Mouse (Mus musculus) embryonic stem cell, embryonic (primary cell): ENCODE results near the gene Hspa2.

ENCODE experiments used
- CTCF ChIA-PET, 4 experiments: fragments of 300-600 bp in 2 of 4; fragments of 350-600 bp in 2 of 4; sonication (Branson Sonifier 250); formaldehyde crosslinking; loops; one replicate each; lab custom pipeline; 2022; ENCODE audit warnings: inconsistent platforms in 2 of 4; lab: Charles Lee
- POLR2A ChIA-PET, 4 experiments: fragments of 300-600 bp in 2 of 4; fragments of 350-600 bp in 2 of 4; sonication (Branson Sonifier 250); formaldehyde crosslinking; loops; one replicate each; lab custom pipeline; 2022; ENCODE audit warnings: antibody characterized with exemption in 4 of 4, inconsistent platforms in 1 of 4; lab: Charles Lee

The Hspa2 gene

GRCm38 (mm10) chr12:76372881-76373818 lies 30.8 kb upstream of the Hspa2 start:
- ChIA-PET POLR2A (interaction anchor here in 2 of 4 experiments (0.6 to 4.7 kb wide), 19 partner anchors 7 to 713 kb away, joined by 3 to 38 read pairs (median 3); partner anchors contain the start of gene Hspa2 (in 1 of the 2)), CTCF (interaction anchor here (0.6 to 1.7 kb wide), 21 partner anchors 10 to 576 kb away, joined by 3 to 9 read pairs (median 4); partner anchors contain the start of gene Hspa2 (in 2 of the 4))

- ChIA-PET CTCF (interaction anchor here in 2 of 4 experiments (0.6 to 1.6 kb wide), 2 partner anchors 29 to 108 kb away, joined by 3 to 4 read pairs; no protein-coding TSS in a partner anchor), POLR2A (interaction anchor here in 2 of 4 experiments (0.5 to 2.8 kb wide), 7 partner anchors 11 to 312 kb away, joined by 3 to 14 read pairs (median 3); no protein-coding TSS in a partner anchor)
These were observed 30.0 kb upstream of the Hspa2 start for GRCm38 (mm10) chr12:76373991-76374390.

GRCm38 (mm10) chr12:76374911-76375310 lies 29.1 kb upstream of the Hspa2 start:
- ChIA-PET POLR2A (interaction anchor here in 2 of 4 experiments (0.7 to 2.8 kb wide), 5 partner anchors 12 to 587 kb away, joined by 3 to 14 read pairs (median 3); partner anchors contain the start of gene Max (in 1 of the 2)), CTCF (interaction anchor here in 1 of 4 experiments (0.5 to 1.1 kb wide), 2 partner anchors 61 to 320 kb away, joined by 3 read pairs; no protein-coding TSS in a partner anchor)

- POLR2A ChIA-PET, result interaction anchor here in 2 of 4 experiments (0.9 to 2.8 kb wide), 3 partner anchors 10 to 587 kb away, joined by 3 to 14 read pairs (median 7); partner anchors contain the start of gene Max (in 1 of the 2)
- CTCF ChIA-PET, result interaction anchor here in 2 of 4 experiments (0.6 to 1.1 kb wide), 3 partner anchors 121 to 1084 kb away, joined by 3 read pairs; no protein-coding TSS in a partner anchor
These were observed 28.5 kb upstream of the Hspa2 start for GRCm38 (mm10) chr12:76375506-76375905.

- POLR2A ChIA-PET, result interaction anchor here in 2 of 4 experiments (0.6 to 2.0 kb wide), 4 partner anchors 9 to 159 kb away, joined by 3 to 7 read pairs (median 4); partner anchors contain the start of gene Hspa2 (in 1 of the 2)
These were observed 27.3 kb upstream of the Hspa2 start for GRCm38 (mm10) chr12:76376649-76377048.

GRCm38 (mm10) chr12:76377059-76377458 lies 26.9 kb upstream of the Hspa2 start:
- ChIA-PET POLR2A (interaction anchor here in 2 of 4 experiments (0.6 to 2.0 kb wide), 4 partner anchors 9 to 159 kb away, joined by 3 to 7 read pairs (median 4); partner anchors contain the start of gene Hspa2 (in 1 of the 2)), CTCF (no interaction called here)

More at GRCm38 (mm10) chr12:76376649-76377048, 27.3 kb upstream of the Hspa2 start:
- CTCF ChIA-PET, result no interaction called here

GRCm38 (mm10) chr12:76377726-76378125 lies 26.2 kb upstream of the Hspa2 start:
- POLR2A ChIA-PET, result interaction anchor here in 2 of 4 experiments (1.0 to 3.5 kb wide), 3 partner anchors 14 to 174 kb away, joined by 3 to 26 read pairs (median 5); partner anchors contain the start of gene Hspa2 (in 1 of the 2)
- CTCF ChIA-PET, result no interaction called here

GRCm38 (mm10) chr12:76378556-76378955 lies 25.4 kb upstream of the Hspa2 start:
- ChIA-PET CTCF (no interaction called here), POLR2A (interaction anchor here in 3 of 4 experiments (0.6 to 4.5 kb wide), 12 partner anchors 7 to 511 kb away, joined by 3 to 38 read pairs (median 3); partner anchors contain the start of genes Akap5 (in 1 of the 3), Hspa2 (in 1 of the 3), Zbtb1 (in 1 of the 3) and Zbtb25 (in 1 of the 3))

- ChIA-PET CTCF (interaction anchor here in 3 of 4 experiments (0.6 to 1.4 kb wide), 3 partner anchors 12 to 116 kb away, joined by 3 to 5 read pairs (median 3); no protein-coding TSS in a partner anchor), POLR2A (interaction anchor here in 2 of 4 experiments (0.9 to 4.5 kb wide), 14 partner anchors 9 to 150 kb away, joined by 3 to 38 read pairs (median 4); partner anchors contain the start of genes Zbtb1 (in 2 of the 2), Hspa2 (in 1 of the 2) and Zbtb25 (in 1 of the 2))
These were observed 23.8 kb upstream of the Hspa2 start for GRCm38 (mm10) chr12:76380151-76380550.

- ChIA-PET CTCF (interaction anchor here in 2 of 4 experiments (0.9 to 1.6 kb wide), 2 partner anchors 16 to 17 kb away, joined by 3 to 4 read pairs; no protein-coding TSS in a partner anchor), POLR2A (interaction anchor here in 3 of 4 experiments (0.6 to 3.1 kb wide), 13 partner anchors 9 to 111 kb away, joined by 3 to 16 read pairs (median 4); partner anchors contain the start of genes Hspa2 (in 2 of the 3), Zbtb1 (in 1 of the 3) and Zbtb25 (in 1 of the 3))
These were observed 18.6 kb upstream of the Hspa2 start for GRCm38 (mm10) chr12:76385342-76385741.

- ChIA-PET POLR2A (interaction anchor here in 2 of 4 experiments (0.6 to 2.5 kb wide), 7 partner anchors 14 to 116 kb away, joined by 3 to 7 read pairs (median 3); partner anchors contain the start of gene Hspa2 (in 1 of the 2)), CTCF (no interaction called here)
These were observed 15.2 kb upstream of the Hspa2 start for GRCm38 (mm10) chr12:76388794-76389193.

GRCm38 (mm10) chr12:76391595-76392271 lies 12.2 kb upstream of the Hspa2 start:
- CTCF ChIA-PET, result interaction anchor here in 3 of 4 experiments (0.7 to 2.5 kb wide), 8 partner anchors 10 to 184 kb away, joined by 3 to 14 read pairs (median 5); partner anchors contain the start of gene Hspa2 (in 1 of the 3)
- POLR2A ChIA-PET, result interaction anchor here (0.6 to 4.4 kb wide), 11 partner anchors 10 to 175 kb away, joined by 3 to 25 read pairs (median 4); partner anchors contain the start of gene Hspa2 (in 1 of the 4)

- ChIA-PET POLR2A (interaction anchor here in 3 of 4 experiments (1.0 to 4.4 kb wide), 5 partner anchors 9 to 17 kb away, joined by 4 to 25 read pairs (median 7); partner anchors contain the start of gene Hspa2 (in 1 of the 3)), CTCF (interaction anchor here in 1 of 4 experiments (2.5 kb wide), 1 partner anchor 8 kb away, joined by 14 read pairs; no protein-coding TSS in a partner anchor)
These were observed 11.0 kb upstream of the Hspa2 start for GRCm38 (mm10) chr12:76392979-76393378.

- CTCF ChIA-PET, result no interaction called here
- POLR2A ChIA-PET, result interaction anchor here in 3 of 4 experiments (0.5 to 1.0 kb wide), 3 partner anchors 12 to 32 kb away, joined by 3 to 4 read pairs (median 4); no protein-coding TSS in a partner anchor
These were observed 6.7 kb upstream of the Hspa2 start for GRCm38 (mm10) chr12:76397281-76397680.

- ChIA-PET CTCF (interaction anchor here (0.6 to 2.2 kb wide), 13 partner anchors 10 to 367 kb away, joined by 3 to 14 read pairs (median 4); no protein-coding TSS in a partner anchor), POLR2A (interaction anchor here in 3 of 4 experiments (0.8 to 2.1 kb wide), 9 partner anchors 9 to 185 kb away, joined by 3 to 7 read pairs (median 3); partner anchors contain the start of gene Mthfd1 (in 1 of the 3))
These were observed 2.3 kb upstream of the Hspa2 start for GRCm38 (mm10) chr12:76401674-76402073.
